Mouse (Mus musculus) brain, embryonic 14.5 days (tissue): Measurements from ENCODE around the gene Zfp704.

Experiments used
- CTCF ChIP-seq: fragments of 200-500 bp; IDR thresholded peaks from 2 replicates; pipeline ENCODE4 v1.5.1; 2012; ENCODE audit warnings: inconsistent platforms, mild to moderate bottlenecking, moderate library complexity, borderline replicate concordance; ENCODE audit not compliant: insufficient read depth, insufficient read length; ENCODE audit errors: extremely low read depth
- POLR2A ChIP-seq: fragments of 200-500 bp; IDR thresholded peaks from 2 replicates; pipeline ENCODE4 v1.6.1; 2012; ENCODE audit warnings: mild to moderate bottlenecking, inconsistent platforms, borderline replicate concordance; ENCODE audit not compliant: poor library complexity, insufficient read depth, insufficient read length, severe bottlenecking; ENCODE audit errors: extremely low read depth

DNA sequence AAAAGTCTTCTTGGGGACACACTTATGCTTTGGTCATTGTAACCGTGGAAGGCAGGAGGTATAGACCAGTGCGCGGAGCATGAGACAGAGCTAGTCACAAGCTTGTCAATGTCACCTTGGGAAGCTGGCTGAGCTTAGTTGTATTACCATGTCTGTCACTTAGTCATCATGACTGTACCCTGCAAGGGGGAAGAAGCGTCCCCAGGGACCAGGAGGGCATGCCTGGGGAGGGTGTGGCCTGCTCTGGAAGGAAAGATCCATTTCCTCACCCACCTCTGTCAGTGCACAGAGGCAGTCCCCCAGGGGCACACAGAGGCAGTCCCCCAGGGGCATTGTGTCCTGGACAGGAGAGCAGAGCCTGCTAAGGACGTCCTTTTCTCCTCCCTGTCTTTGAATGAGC lies 211.6 kb downstream of the Zfp704 start:
- TF ChIP-seq POLR2A (no peak), CTCF (no peak)
